Mouse (Mus musculus) lung, embryonic 16.5 days (tissue): ENCODE results near the gene Prl3c1. TPM values are rescaled to one million over a fixed set of nuclear protein-coding genes. Genes with fewer than 3 reads are reported as not detected.
"Not testable (repeated sequence)": the region's sequence is repeated elsewhere in the genome, so short reads cannot be mapped to it uniquely, and the experiment has no call there.

Source experiments
- ATAC-seq: fragments of 200-750 bp; cut with Nextera tagmentation; 2 replicates; pipeline ENCODE4 v1.8.0; 2017; ENCODE audit warnings: low read depth, mild to moderate bottlenecking, moderate library complexity
- H3K27ac ChIP-seq: fragments of 300-500 bp; sonication (generic); 2 replicates; pipeline ENCODE4 v1.5.1; 2014; ENCODE audit warnings: mild to moderate bottlenecking, control low read depth, low read length
- H3K27me3 ChIP-seq: fragments of 300-500 bp; sonication (generic); 2 replicates; pipeline ENCODE4 v1.6.1; 2014; ENCODE audit warnings: low read depth, low read length, mixed read lengths; ENCODE audit not compliant: control insufficient read depth, insufficient read depth
- H3K36me3 ChIP-seq: fragments of 300-500 bp; sonication (generic); 2 replicates; pipeline ENCODE4 v1.6.1; 2014; ENCODE audit warnings: low read length; ENCODE audit not compliant: control insufficient read depth, insufficient read depth
- H3K4me1 ChIP-seq: fragments of 300-500 bp; sonication (generic); replicated peaks from 2 replicates; pipeline ENCODE4 v1.6.1; 2014; ENCODE audit warnings: low read length, mixed read lengths; ENCODE audit not compliant: control insufficient read depth, insufficient read depth
- H3K4me2 ChIP-seq: fragments of 300-500 bp; sonication (generic); 2 replicates; pipeline ENCODE4 v1.6.1; 2014; ENCODE audit warnings: low read depth, low read length, control low read depth
- H3K4me3 ChIP-seq: fragments of 300-500 bp; sonication (generic); 2 replicates; pipeline ENCODE4 v1.5.1; 2014; ENCODE audit warnings: mild to moderate bottlenecking, low read length, control low read depth
- H3K9ac ChIP-seq: fragments of 300-500 bp; sonication (generic); 2 replicates; pipeline ENCODE4 v1.6.1; 2014; ENCODE audit warnings: low read length, control low read depth
- H3K9me3 ChIP-seq: fragments of 300-500 bp; sonication (generic); 2 replicates; pipeline ENCODE4 v1.6.1; 2016; ENCODE audit warnings: low read length; ENCODE audit not compliant: control insufficient read depth
- WGBS: fragments of 180-500 bp; shearing (Covaris S2); extraction: QIAGEN DNeasy Blood & Tissue Kit; methylation state at CpG from one replicate; pipeline ENCODE4 v1.1.7; 2014; 5-methylcytosine and 5-hydroxymethylcytosine counted together
- polyA plus RNA-seq: library from polyadenylated mRNA; unstranded; fragments of >200 nt; fragmentation: Nextera tagmentation; extraction: Ambion mirVana; gene quantifications from 2 replicates; pipeline ENCODE4 v1.2.1, GENCODE M21; 2015

Prl3c1 gene
- not detected in 2 replicates for polyA plus RNA-seq

GRCm38 (mm10) chr13:27196359-27196758, at the start of gene Prl3c1:
Prl3c1 (plus strand) TSS chr13:27196659.
- no peak for ATAC-seq
- 73% methylated on average over 1 of the region's 1 CpGs for WGBS
- no peak within 1 kb of the TSS for H3K27ac ChIP-seq
- no peaks in the 10 kb centered on the region for H3K36me3 ChIP-seq
- no peak within 1 kb of the TSS for H3K9ac ChIP-seq
- no peaks in the 10 kb centered on the region for H3K9me3 ChIP-seq
- H3K4me2 ChIP-seq: no peak within 1 kb of the TSS
- H3K4me1 ChIP-seq: no peaks in the 10 kb centered on the region
- H3K4me3 ChIP-seq: no peak within 1 kb of the TSS
- H3K27me3 ChIP-seq: no peaks in the 10 kb centered on the region

- Histone ChIP-seq H3K4me3 (no peak overlapping the region), H3K9ac (no peak overlapping the region), H3K27me3 (no peaks in the 10 kb centered on the region), H3K4me1 (no peaks in the 10 kb centered on the region), H3K36me3 (no peaks in the 10 kb centered on the region), H3K27ac (no peak overlapping the region), H3K4me2 (no peak overlapping the region), H3K9me3 (no peaks in the 10 kb centered on the region)
- no peak for ATAC-seq
- 59% methylated on average over 1 of the region's 1 CpGs for WGBS
Measured at GRCm38 (mm10) chr13:27148264-27148663, 48.2 kb upstream of the Prl3c1 start.

GRCm38 (mm10) chr13:27156490-27156889, 40.0 kb upstream of the Prl3c1 start, which contains the start of gene Prl3d3:
Prl3d3 (plus strand) TSS chr13:27156790.
- H3K36me3 ChIP-seq, H3K9ac ChIP-seq, H3K4me1 ChIP-seq, H3K27ac ChIP-seq, ATAC-seq, H3K4me2 ChIP-seq, H3K4me3 ChIP-seq, H3K27me3 ChIP-seq, H3K9me3 ChIP-seq: not testable (repeated sequence)
- WGBS: 86% methylated on average over 2 of the region's 3 CpGs

DNA sequence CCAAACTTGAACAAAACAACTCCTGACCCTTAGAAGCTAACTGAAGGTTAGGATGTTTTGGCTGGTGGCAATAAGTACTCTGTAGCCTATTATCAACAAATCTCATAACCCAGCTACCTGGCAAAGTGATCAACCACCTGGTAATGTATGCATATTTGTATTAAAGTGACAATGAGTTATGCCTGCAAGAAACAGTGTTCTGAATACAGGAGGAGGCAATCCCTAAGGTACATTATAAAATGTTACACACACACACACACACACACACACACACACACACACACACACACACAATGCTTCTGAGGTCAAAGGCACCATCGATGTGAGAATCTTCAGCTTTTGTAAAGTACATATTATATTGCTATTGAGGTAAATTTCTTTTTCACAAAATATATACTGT, 45.1 kb downstream of the Prl3c1 start, which contains the start of gene Prl3b1:
TSS of gene Prl3b1 (plus strand) at position 301 of the 400 bp plus-strand sequence.
- no peak within 1 kb of the TSS for H3K27ac ChIP-seq
- H3K9me3 ChIP-seq: no peaks in the 10 kb centered on the region
- H3K4me1 ChIP-seq: no peaks in the 10 kb centered on the region
- H3K36me3 ChIP-seq: no peaks in the 10 kb centered on the region
- H3K27me3 ChIP-seq: no peaks in the 10 kb centered on the region
- ATAC-seq: no peak
- no peak within 1 kb of the TSS for H3K4me2 ChIP-seq
- H3K4me3 ChIP-seq: no peak within 1 kb of the TSS
- no peak within 1 kb of the TSS for H3K9ac ChIP-seq
- WGBS: 91% methylated on average over 1 of the region's 1 CpGs

Other genes with a start within 250 kb of the Prl3c1 start
- gene Prl, start 139.1 kb upstream of the Prl3c1 start, polyA plus RNA-seq: 0.41 and 0.75 TPM in 2 replicates
- not detected in 2 replicates for gene Prl3d1, start 102.5 kb upstream of the Prl3c1 start, polyA plus RNA-seq
- gene Prl3d2, start 75.0 kb upstream of the Prl3c1 start, polyA plus RNA-seq: not detected in 2 replicates
- gene Prl3d3, start 39.9 kb upstream of the Prl3c1 start, polyA plus RNA-seq: not detected in 2 replicates
- gene Prl3b1, start 45.2 kb downstream of the Prl3c1 start, polyA plus RNA-seq: not detected in 2 replicates
- gene Prl3a1, start 62.8 kb downstream of the Prl3c1 start, polyA plus RNA-seq: not detected in 2 replicates
- gene Prl6a1, start 116.0 kb downstream of the Prl3c1 start, polyA plus RNA-seq: not detected in 2 replicates
- gene Prl8a2, start 149.0 kb downstream of the Prl3c1 start, polyA plus RNA-seq: not detected in 2 replicates
- gene Prl2b1, start 194.2 kb downstream of the Prl3c1 start, polyA plus RNA-seq: not detected in 2 replicates
- gene Prl8a6, start 242.0 kb downstream of the Prl3c1 start, polyA plus RNA-seq: not detected in 2 replicates